Mouse (Mus musculus) CH12.LX (cell line): Measurements from ENCODE around the gene Bcas3.

ENCODE experiments used
- CTCF ChIP-seq, 2 experiments: IDR thresholded peaks in 1 of 2; conservative IDR thresholded peaks in 1 of 2; 2 replicates each; pipeline ENCODE4 v1.5.1; 2011 to 2012; ENCODE audit warnings: low read depth in 2 of 2, low read length in 2 of 2, improper control_type of control experiment in 1 of 2, inconsistent platforms in 1 of 2, mild to moderate bottlenecking in 1 of 2, moderate library complexity in 1 of 2
- MAFK ChIP-seq: IDR thresholded peaks from 2 replicates; pipeline ENCODE4 v1.6.1; 2011; ENCODE audit warnings: low read length, improper control_type of control experiment; ENCODE audit not compliant: insufficient replicate concordance
- MAX ChIP-seq: IDR thresholded peaks from 2 replicates; pipeline ENCODE4 v1.6.1; 2011; ENCODE audit warnings: low read length, improper control_type of control experiment
- NRF1 ChIP-seq: IDR thresholded peaks from 2 replicates; pipeline ENCODE4 v1.6.1; 2014; ENCODE audit warnings: low read depth, mild to moderate bottlenecking, inconsistent platforms, low read length, improper control_type of control experiment, moderate library complexity
- POLR2AphosphoS2 ChIP-seq: IDR thresholded peaks from 2 replicates; pipeline ENCODE4 v1.6.1; 2011; ENCODE audit warnings: low read depth, low read length, improper control_type of control experiment
- RAD21 ChIP-seq: IDR thresholded peaks from 2 replicates; pipeline ENCODE4 v1.6.1; 2011; ENCODE audit warnings: low read depth, mild to moderate bottlenecking, low read length, improper control_type of control experiment, moderate library complexity
- ZNF384 ChIP-seq: IDR thresholded peaks from 2 replicates; pipeline ENCODE4 v1.6.1; 2012; ENCODE audit warnings: low read depth, low read length, improper control_type of control experiment, inconsistent platforms

GRCm38 (mm10) chr11:85306577-85307260 is 46.2 kb upstream of the Bcas3 start:
- no peak for TF ChIP-seq CTCF (conservative IDR thresholded peaks at IDR 0.05 in 1 of 2, IDR thresholded peaks at IDR 0.05 in 1 of 2; ENCODE audit: low read depth in 2 of 2, low read length in 2 of 2)
- TF ChIP-seq MAX, result no peak
- no peak for TF ChIP-seq NRF1
- TF ChIP-seq RAD21, result no peak
- no peak for TF ChIP-seq MAFK
- no peak for TF ChIP-seq ZNF384
- no peak for TF ChIP-seq POLR2AphosphoS2
